Mouse (Mus musculus) megakaryocyte, embryonic 14.5 days (primary cell): ENCODE measurements around the gene Blvrb. TPM values are rescaled to one million over a fixed set of nuclear protein-coding genes. Genes with fewer than 3 reads are reported as not detected.

Source experiments
- H3K27me3 ChIP-seq: replicated peaks from 2 replicates; pipeline ENCODE3; 2012; ENCODE audit warnings: inconsistent platforms
- H3K36me3 ChIP-seq: replicated peaks from 2 replicates; pipeline ENCODE3; 2012; ENCODE audit warnings: low read length, inconsistent platforms, mixed read lengths
- H3K4me1 ChIP-seq: 2 replicates; pipeline ENCODE4 v1.6.1; 2012; ENCODE audit warnings: inconsistent platforms
- H3K4me3 ChIP-seq: replicated peaks from 2 replicates; pipeline ENCODE3; 2012; ENCODE audit warnings: moderate library complexity, mild to moderate bottlenecking, inconsistent platforms
- H3K9me3 ChIP-seq: 2 replicates; pipeline ENCODE4 v1.6.1; 2012; ENCODE audit warnings: inconsistent platforms
- FLI1 ChIP-seq: IDR thresholded peaks from 2 replicates; pipeline ENCODE4 v1.6.1; 2012; ENCODE audit warnings: low read length, inconsistent platforms, mixed read lengths
- GATA1 ChIP-seq: IDR thresholded peaks from 3 replicates; pipeline ENCODE4 v1.6.1; 2012; ENCODE audit warnings: mixed read lengths, low read length, inconsistent platforms, borderline replicate concordance
- polyA plus RNA-seq: library from polyadenylated mRNA; stranded (reverse); fragments of >175 nt; gene quantifications from 2 replicates; pipeline ENCODE4 v1.2.3, GENCODE M21; 2012; ENCODE audit warnings: low replicate concordance; ENCODE audit not compliant: insufficient read depth

The Blvrb gene
- polyA plus RNA-seq, 1 experiment: 330 TPM

- Histone ChIP-seq H3K9me3 (no peaks in the 10 kb centered on the region), H3K36me3 (peaks cover 51% of the 10 kb centered on the region), H3K27me3 (no peaks in the 10 kb centered on the region), H3K4me3 (no peak overlapping the region), H3K4me1 (peaks cover 81% of the 10 kb centered on the region)
- no peak for TF ChIP-seq FLI1
- TF ChIP-seq GATA1: no peak
These were observed 30.8 kb downstream of the Blvrb start for GRCm38 (mm10) chr7:27478561-27478960.

GRCm38 (mm10) chr7:27479750-27480149 lies 32.0 kb downstream of the Blvrb start:
- Histone ChIP-seq H3K27me3 (no peaks in the 10 kb centered on the region), H3K9me3 (no peaks in the 10 kb centered on the region), H3K4me3 (no peak overlapping the region), H3K36me3 (peaks cover 51% of the 10 kb centered on the region), H3K4me1 (peaks cover 93% of the 10 kb centered on the region)
- TF ChIP-seq FLI1 (no peak), GATA1 (no peak)

GRCm38 (mm10) chr7:27480506-27480905 lies 32.7 kb downstream of the Blvrb start:
- H3K36me3 ChIP-seq: peaks cover 50% of the 10 kb centered on the region
- H3K4me3 ChIP-seq: peak overlapping the region; percentile 90
- H3K27me3 ChIP-seq: no peaks in the 10 kb centered on the region
- H3K4me1 ChIP-seq: peaks cover 95% of the 10 kb centered on the region
- TF ChIP-seq GATA1 (no peak), FLI1 (no peak)
- H3K9me3 ChIP-seq: no peaks in the 10 kb centered on the region

- Histone ChIP-seq H3K9me3 (no peaks in the 10 kb centered on the region), H3K4me1 (peaks cover 92% of the 10 kb centered on the region), H3K4me3 (peak overlapping the region; percentile 90), H3K27me3 (no peaks in the 10 kb centered on the region), H3K36me3 (peaks cover 44% of the 10 kb centered on the region)
- TF ChIP-seq FLI1 (no peak), GATA1 (no peak)
These were observed 33.3 kb downstream of the Blvrb start for GRCm38 (mm10) chr7:27480927-27481626.

- H3K36me3 ChIP-seq: peaks cover 39% of the 10 kb centered on the region
- H3K4me1 ChIP-seq: peaks cover 87% of the 10 kb centered on the region
- TF ChIP-seq FLI1: no peak
- no peak for TF ChIP-seq GATA1
- no peaks in the 10 kb centered on the region for H3K9me3 ChIP-seq
- peak overlapping the region; percentile 90 for H3K4me3 ChIP-seq
- H3K27me3 ChIP-seq: no peaks in the 10 kb centered on the region
These were observed 33.8 kb downstream of the Blvrb start for GRCm38 (mm10) chr7:27481627-27481969.

- Histone ChIP-seq H3K4me3 (peak overlapping the region; percentile 47), H3K27me3 (no peaks in the 10 kb centered on the region), H3K9me3 (no peaks in the 10 kb centered on the region), H3K36me3 (peaks cover 23% of the 10 kb centered on the region), H3K4me1 (peaks cover 76% of the 10 kb centered on the region)
- TF ChIP-seq FLI1 (no peak), GATA1 (no peak)
These were observed 36.1 kb downstream of the Blvrb start for GRCm38 (mm10) chr7:27483860-27484259.

- TF ChIP-seq FLI1 (no peak), GATA1 (no peak)
- H3K4me1 ChIP-seq: peaks cover 70% of the 10 kb centered on the region
- H3K27me3 ChIP-seq: no peaks in the 10 kb centered on the region
- H3K36me3 ChIP-seq: peaks cover 22% of the 10 kb centered on the region
- H3K9me3 ChIP-seq: no peaks in the 10 kb centered on the region
- H3K4me3 ChIP-seq: peak overlapping the region; percentile 95
These were observed 38.5 kb downstream of the Blvrb start for GRCm38 (mm10) chr7:27486102-27486769.

- H3K4me1 ChIP-seq: peaks cover 73% of the 10 kb centered on the region
- no peaks in the 10 kb centered on the region for H3K27me3 ChIP-seq
- peak within 1 kb of the TSS; percentile 95 for H3K4me3 ChIP-seq
- peaks cover 22% of the 10 kb centered on the region for H3K36me3 ChIP-seq
- no peaks in the 10 kb centered on the region for H3K9me3 ChIP-seq
- TF ChIP-seq GATA1 (no peak), FLI1 (no peak)
These were observed 39.3 kb downstream of the Blvrb start, which contains the start of gene Sertad1 for GRCm38 (mm10) chr7:27486770-27487697. Sertad1 (plus strand) TSS chr7:27486910.

GRCm38 (mm10) chr7:27487740-27488268 lies 40.0 kb downstream of the Blvrb start:
- Histone ChIP-seq H3K36me3 (peaks cover 22% of the 10 kb centered on the region), H3K27me3 (no peaks in the 10 kb centered on the region), H3K9me3 (no peaks in the 10 kb centered on the region), H3K4me3 (peak overlapping the region; percentile 95), H3K4me1 (peaks cover 73% of the 10 kb centered on the region)
- no peak for TF ChIP-seq GATA1
- no peak for TF ChIP-seq FLI1
